Mouse (Mus musculus): ENCODE measurements around the gene BC037034.

DNA sequence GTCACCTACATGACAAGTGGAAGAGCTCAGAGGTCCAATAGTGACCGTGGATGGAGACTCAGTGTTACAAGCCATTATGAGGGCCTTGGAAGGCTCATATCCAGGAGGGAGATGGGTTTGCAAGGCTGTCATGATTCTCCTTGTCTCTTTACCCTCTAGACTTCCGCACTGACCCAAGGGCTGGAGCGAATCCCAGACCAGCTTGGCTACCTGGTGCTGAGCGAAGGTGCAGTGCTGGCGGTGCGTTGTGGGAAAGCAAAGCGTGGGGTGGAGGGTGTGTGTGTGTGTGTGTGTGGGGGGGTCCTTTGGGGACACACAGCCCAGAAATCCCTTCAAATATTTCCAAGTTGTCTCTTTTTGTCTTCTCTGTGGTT, 7.8 kb downstream of the BC037034 start:
- TF ChIP-seq CTCF (IDR thresholded peaks at IDR 0.05; ENCODE audit: low read depth), result no peak
- TF ChIP-seq EP300 (IDR thresholded peaks at IDR 0.05; ENCODE audit: low read depth), result no peak
